Mouse (Mus musculus) thymus, postnatal 14 days (tissue): ENCODE measurements around the gene Cfap77.
"Not testable (repeated sequence)": the region's sequence is repeated elsewhere in the genome, so short reads cannot be mapped to it uniquely, and the experiment has no call there.

Experiments
- DNase-seq: peaks from one replicate; pipeline ENCODE4 v3.0.0; 2021

The Cfap77 gene

DNA sequence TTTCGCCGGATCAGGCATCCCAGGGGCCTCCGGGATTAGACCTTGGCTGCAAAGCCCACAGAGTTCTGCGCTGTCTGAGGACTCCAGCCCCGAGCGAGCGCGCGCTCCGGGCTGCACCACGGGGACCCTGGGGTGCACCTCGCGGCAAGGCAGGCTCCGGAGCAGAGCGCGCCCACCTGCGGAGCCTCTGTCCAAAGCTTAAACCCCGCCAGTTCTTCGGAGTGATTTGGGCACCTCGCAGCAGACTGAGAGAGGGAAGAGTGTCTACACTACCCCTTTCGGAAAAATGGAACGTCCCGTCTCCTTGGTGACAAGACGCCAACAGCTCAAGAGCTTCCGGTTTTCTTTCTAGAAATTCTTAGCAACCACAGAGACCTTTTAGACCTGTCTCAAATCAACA is at the start of gene Cfap77:
Cfap77 (minus strand) TSS at position 76 of the 400 bp plus-strand sequence.
- DNase-seq, result peak; percentile 82

- DNase-seq, result not testable (repeated sequence)
Measured at GRCm38 (mm10) chr2:29102416-29103377, 47.8 kb upstream of the Cfap77 start.

DNA sequence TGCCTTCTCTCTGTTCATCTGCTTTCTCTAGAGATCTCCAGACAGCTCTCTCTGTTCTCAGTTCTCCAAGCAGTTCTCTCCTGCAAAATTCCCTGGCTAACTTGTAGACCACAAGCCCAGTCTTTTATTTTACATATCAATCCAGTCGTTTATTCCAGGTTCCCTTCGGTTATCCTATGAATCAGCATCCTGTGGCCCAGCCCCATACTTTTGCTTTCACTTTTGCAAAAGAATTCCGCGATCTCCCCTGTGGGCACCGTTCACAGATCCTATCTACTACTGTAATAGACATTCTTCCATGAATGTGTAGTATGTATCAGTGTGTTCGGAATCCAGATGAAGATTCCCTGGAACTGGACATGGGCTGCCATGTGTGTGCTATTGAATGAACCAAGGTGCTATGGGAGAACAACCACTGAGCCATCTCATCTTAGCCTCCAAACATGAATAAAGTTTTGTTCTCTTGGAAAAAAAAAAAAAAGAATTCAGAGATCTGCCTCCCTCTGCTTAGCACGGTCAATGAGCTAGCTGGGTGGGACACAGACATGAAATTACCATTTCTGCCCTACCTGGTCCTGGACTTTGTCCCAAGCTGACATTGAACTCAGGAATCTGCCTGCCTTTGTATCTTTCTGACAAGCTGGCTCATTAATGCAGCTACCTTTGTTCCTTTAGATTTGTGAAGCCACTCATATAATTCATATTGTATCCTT is 46.1 kb upstream of the Cfap77 start:
- DNase-seq, result no peak

GRCm38 (mm10) chr2:29099646-29100045 is 44.8 kb upstream of the Cfap77 start:
- DNase-seq, result no peak

GRCm38 (mm10) chr2:29098786-29099185 is 43.9 kb upstream of the Cfap77 start:
- no peak for DNase-seq

GRCm38 (mm10) chr2:29097955-29098354 is 43.1 kb upstream of the Cfap77 start:
- DNase-seq, result not testable (repeated sequence)

DNA sequence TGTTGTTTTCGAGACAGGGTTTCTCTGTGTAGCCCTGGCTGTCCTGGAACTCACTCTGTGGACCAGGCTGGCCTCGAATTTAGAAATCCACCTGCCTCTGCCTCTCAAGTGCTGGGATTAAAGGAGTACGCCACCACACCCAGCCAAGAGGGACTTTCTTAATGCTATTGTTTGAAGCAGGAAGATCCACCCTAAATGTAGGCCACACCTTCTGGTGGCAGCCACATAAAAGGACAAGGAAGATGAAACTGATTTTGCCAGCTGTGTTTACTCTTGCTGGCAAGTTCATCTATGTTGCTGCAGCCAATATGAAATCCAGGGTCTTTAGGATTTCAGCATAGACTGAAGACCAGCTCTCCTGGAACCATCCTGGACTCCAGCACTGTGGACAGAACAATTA is 42.6 kb upstream of the Cfap77 start:
- peak; percentile 59 for DNase-seq

DNA sequence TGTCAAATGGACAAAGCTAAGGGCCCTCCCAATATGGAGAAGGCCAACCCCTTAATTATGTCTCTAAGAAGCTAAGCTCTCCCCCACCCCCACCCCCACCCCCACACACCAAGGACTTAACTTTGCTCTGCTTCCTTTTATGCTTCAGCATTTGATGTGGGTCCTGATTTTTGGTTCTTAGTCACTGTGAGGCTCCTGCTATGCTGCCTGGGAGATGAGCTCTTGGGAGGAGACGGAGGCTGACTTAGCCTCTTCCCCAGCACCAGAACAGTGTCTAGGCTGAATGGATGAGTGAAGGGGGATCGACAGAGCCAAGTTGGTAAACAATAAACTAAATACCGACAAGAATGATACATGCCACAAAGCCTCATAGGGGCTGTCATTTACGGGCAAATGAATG is 41.9 kb upstream of the Cfap77 start:
- peak; percentile 19 for DNase-seq

DNA sequence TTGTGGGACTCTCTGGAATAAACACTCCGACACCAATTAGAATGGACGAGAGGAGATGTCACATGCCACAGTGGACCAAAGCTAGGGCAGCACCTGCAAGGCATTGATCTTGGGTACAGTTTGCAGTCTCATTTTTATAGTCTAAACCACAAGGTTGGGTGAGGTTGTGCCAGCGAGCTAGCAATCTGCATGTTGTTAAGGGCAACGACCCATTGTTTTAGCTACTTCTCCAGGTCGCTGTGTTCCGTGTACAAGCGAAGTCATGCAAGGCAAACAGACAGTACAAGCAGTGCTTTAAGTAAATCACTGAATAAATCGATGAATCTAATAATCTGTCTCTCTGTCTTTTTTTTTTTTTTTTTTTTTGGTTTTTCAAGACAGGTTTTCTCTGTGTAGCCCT is 40.8 kb upstream of the Cfap77 start:
- DNase-seq, result no peak

- not testable (repeated sequence) for DNase-seq
Measured at GRCm38 (mm10) chr2:29089276-29089675, 34.4 kb upstream of the Cfap77 start.

DNA sequence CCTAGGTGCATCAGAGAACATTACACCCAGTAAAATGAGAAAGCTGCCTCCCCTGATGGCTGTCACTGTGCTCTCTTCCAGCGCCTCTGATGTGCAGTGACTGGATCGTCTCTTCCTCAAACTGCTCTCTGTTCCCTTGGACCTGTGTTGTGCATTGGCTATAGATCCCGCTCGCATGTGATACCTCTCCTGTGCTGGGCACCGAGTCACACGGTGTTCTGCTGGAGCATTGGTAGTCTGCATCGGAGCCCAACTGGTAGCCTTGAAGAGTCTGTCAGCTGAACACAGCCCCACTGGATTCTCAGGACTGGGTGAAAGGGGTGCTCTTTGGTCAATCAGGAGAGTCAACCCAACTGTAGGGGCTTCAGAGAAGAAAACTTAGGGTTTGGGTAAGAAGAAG is 31.2 kb upstream of the Cfap77 start:
- DNase-seq, result no peak

DNA sequence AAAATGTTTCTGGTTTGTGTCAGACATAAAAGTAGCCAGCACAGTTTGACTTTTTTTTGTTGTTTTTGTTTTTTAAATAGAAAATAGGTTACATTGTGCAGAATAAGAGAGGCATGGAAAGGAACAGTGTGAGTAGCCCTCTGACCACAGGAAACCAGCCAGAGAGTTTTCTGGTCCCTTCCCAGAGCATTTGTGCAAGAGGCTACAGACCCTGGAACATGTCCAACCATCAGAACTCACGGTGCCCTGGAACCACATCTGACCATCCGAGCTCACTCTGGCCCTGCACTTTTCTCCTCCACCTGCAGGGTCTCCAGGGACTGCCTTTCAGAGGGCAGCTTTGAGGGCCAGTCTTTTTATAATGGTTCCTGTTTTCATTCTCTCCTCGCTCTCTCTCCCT is 27.1 kb upstream of the Cfap77 start:
- DNase-seq, result no peak

GRCm38 (mm10) chr2:29076226-29076625 is 21.4 kb upstream of the Cfap77 start:
- no peak for DNase-seq

GRCm38 (mm10) chr2:29075331-29076070 is 20.6 kb upstream of the Cfap77 start:
- DNase-seq, result no peak

GRCm38 (mm10) chr2:29074676-29075075 is 19.8 kb upstream of the Cfap77 start:
- no peak for DNase-seq

DNA sequence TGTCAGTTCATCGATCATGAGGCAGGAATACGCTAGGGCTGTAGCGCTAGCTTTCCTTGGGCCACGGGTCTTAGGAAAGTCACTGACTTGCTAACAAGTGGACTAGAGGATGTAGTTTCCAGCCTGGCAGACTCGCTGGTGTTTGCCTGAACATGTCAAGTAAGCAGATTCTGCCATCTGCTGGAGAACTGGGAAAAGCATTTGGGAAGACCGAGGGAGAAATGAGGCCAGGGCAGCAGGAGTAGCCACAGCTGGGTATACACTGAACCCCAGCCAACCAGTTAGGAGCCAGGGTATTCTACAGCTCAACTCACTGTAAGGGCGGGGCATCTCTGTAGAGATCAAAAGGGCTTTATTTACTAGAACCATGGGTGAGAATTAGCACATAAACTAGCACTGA is 11.5 kb upstream of the Cfap77 start:
- DNase-seq, result no peak

DNA sequence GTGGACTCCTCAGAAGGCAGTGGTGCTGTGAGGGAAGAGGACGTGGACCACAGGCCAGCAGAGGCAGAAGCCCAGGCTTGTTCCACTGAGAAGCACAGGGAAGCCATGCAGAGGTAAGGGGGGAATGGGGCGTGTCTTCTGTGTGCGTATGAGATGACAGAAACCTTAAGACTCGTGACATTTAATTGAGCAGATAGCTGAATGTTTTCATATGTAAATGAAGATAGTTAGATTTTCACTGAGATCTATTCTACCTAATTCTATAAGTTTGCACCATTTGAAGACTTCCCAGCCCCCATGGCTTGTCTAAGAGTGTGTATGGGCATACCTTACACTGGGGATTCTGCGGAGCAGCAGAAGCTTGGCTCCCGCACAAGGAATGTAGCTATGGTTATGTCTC is 10.9 kb upstream of the Cfap77 start:
- DNase-seq, result no peak

GRCm38 (mm10) chr2:29060135-29060597 is 5.3 kb upstream of the Cfap77 start, which contains the start of gene Ttf1:
Ttf1 (plus strand) TSS chr2:29060262.
- peak; percentile 91 for DNase-seq

DNA sequence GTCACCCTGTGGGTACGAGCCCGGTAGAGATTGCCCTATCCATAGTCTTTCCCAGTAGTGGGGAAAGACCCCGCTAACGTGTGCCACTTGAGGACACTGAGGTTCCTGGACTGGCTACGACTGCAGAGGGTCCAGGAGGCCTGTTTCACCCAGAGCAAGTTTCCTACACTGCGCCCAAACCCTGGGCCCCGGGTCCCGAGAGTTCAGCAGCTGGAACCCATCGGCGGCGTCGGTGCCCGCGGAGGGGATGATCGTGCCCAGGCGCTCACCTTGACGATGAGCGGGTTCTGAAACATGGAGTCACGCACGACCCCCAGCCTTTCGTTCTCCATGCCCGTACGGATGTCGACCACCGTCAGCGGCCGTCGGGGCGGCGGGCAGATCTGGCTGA is 326 bp downstream of the Cfap77 start:
- DNase-seq, result no peak

- DNase-seq, result peak; percentile 60
Measured at GRCm38 (mm10) chr2:29053802-29054544, 893 bp downstream of the Cfap77 start.

DNA sequence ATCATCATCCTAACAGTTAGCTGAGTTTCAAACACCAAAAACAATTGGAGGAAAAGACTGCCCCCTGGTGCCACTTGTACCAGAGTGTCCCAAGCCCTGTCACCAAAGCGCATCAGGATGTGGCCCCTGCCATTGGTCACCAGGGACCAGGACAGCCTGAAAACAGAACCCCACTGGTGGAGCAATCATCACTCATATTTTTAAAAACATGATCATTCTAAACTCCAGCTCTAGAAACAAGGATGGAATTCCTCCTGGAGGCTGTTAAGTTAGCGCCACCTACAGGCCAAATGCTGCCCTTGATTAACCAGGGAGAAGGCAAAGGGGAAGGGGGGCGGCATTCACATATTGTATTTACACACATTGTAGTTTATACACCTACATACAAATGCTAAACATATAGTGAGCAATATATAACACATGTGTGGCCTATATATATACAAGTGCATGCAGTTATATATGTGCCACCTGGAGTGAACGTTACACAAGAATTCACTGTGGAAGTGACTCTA is 1.9 kb downstream of the Cfap77 start:
- peak; percentile 64 for DNase-seq

GRCm38 (mm10) chr2:29051932-29052331 is 2.9 kb downstream of the Cfap77 start:
- DNase-seq, result no peak
